Mouse (Mus musculus) spleen, adult 18-20 months (tissue): ENCODE measurements at regions not wholly inside any gene's neighbourhood (a gene's known extent, or its start where the extent isn't known, plus 50 kb on each side); places are given as distances from the start of the nearest gene placed in this dataset.

Source experiments
- DNase-seq, 2 experiments: peaks; one replicate each; pipeline ENCODE4 v3.0.0; 2022; ENCODE audit warnings: mixed read lengths in 2 of 2

DNA sequence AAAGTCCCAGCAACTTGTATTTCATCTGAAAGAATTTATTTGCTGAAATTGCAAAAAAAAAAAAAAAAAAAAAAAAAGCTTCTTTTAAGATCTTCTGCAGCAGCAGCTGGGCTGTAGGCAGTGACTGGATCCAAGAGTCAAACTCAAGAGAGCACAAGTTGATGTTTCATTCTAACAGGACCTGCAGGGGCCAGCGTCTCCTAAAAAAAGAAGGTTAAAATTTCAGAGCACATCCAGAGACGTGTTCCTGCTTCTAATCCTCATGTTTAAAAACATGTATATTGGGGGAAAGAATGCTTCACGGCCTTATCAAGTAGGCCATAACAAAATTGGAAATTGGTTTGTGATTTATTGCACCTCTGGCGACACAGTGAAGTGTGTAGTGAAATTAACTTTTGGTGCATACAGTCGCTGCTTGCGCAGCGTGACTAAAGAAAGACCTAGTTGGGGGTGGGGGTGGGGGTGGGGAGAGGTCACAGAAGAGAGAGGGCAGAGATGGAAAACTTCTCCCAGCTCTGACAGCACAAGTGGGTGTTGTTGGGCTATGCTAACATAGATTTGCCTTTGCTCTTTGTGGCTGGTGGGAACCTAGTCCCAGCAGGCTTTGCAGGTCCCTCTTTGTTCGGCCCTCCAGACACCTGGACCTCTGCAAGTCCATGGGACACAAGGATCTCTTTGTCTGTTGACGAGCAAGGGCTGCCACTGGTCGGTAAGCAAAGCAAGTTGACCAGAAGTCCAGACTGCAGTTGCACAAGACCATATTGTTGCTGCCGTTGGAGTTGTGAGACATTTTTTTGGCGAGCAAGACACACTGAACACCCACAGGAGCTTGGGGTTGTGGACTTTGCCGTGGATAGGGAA lies 155.7 kb upstream of the Slc30a5 start:
- DNase-seq = no peak

DNA sequence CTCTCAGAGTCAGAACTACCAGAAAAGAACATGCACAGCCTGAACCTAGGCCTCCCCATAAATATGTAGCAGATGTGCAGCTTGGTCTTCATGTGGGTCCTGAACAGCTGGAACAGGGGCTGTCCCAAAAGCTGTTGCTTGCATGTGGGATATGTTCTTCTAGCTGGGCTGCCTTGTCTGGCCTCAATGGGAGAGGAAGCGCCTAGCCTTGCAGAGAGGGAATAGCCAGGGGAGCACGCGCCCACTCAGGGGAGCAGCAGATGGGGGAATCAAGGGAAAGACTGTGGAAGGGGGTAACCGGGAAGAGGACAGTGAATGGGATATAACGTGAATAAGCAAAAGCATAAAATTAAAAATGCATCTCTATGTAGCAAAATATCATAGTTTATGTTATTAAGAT lies 154.9 kb upstream of the Slc30a5 start:
- DNase-seq = no peak

GRCm38 (mm10) chr13:100975741-100976140 lies 142.5 kb upstream of the Slc30a5 start:
- DNase-seq = no peak

- no peak for DNase-seq
Observed at GRCm38 (mm10) chr13:100971080-100972017, 138.1 kb upstream of the Slc30a5 start.

DNA sequence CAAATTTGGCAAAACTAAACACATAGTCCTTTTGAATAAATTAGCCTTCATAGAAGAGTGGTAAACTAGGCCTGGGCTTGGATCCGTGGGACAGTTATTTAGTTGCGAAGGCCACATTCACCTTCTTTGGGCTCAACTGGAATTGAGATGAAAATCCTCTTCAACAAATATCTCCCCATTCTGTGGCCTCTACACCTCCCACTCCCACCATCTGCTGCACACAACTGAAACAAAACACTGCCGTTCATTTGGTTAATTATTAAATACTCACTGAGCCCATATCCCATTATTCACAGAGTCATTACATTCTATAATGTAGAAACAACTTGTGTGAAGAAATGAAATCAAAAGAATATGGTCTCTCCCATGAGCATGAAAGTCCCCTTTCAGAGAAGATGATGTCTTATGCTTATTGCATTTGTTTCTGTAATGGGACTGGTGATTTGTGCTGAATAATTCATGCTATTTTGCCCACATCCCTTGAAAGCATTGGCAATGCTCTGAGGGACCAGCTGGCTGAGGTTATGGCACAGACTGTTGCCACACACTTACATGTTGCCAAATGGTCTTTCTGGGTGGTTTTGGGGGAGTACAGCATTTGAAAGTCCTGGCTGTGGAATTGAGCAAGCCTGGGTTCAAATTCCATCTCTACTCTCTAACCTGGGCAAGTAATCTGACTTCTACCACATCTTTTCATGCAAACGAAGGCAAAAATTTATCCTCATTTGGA lies 129.7 kb upstream of the Slc30a5 start:
- DNase-seq = no peak

- DNase-seq = no peak
Observed at GRCm38 (mm10) chr13:100954598-100955251, 121.5 kb upstream of the Slc30a5 start.

- DNase-seq = no peak
Observed at GRCm38 (mm10) chr13:100954106-100954505, 120.9 kb upstream of the Slc30a5 start.

DNA sequence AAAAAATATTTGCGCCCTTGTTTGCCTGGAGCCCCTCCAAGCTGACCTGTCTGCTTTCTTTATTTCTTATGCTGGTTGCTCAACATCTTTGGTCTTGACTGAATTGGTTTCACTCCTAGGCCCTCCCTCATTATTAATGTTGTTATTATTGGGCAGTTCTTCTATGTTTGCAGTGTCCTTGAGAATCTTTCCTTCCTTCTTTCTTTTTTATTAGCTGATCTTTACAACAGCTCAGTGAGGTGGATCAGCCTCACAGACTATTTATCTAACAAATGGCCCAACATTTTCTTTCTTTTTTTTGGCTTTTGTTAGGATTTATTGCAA lies 117.9 kb upstream of the Slc30a5 start:
- DNase-seq = no peak

DNA sequence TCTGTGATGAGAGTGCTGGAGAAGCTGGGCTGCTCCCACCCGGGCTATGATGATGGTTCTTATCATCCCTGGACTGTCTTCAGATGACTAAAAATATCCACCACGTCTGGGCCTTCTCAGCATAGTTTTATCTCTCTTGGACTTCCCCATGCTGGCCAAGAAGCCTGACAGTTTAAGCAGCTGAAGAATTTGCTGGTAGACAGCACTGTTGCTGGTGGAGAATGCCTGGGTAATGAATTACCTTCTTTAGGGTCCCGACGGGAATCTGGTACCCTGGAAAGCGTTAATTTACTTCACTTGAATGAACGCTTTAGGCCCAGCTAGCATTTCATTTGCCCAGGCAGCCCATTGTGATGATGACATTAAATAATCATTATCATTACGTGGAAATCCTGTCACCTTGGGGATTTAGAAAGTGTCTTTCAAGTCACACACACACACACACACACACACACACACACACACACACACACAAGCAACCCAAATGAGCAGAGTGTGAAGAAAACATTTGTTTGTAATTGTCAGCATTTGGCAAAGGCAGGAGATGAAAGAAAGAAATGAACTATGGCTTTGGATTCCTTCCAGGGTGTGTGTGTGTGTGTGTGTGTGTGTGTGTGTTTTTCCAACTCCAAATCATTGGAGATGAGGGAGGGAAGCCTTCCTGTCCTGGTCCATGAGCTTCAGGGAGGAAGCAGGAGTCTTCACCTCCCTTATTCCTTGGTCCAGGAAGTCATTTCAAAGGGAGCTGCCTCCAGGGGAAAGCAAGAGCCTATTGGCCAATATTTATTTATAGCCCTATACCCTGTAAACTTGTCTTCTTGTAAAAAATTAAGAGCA lies 117.3 kb upstream of the Slc30a5 start:
- no peak for DNase-seq

GRCm38 (mm10) chr13:100943206-100943848 lies 110.1 kb upstream of the Slc30a5 start:
- DNase-seq = no peak

DNA sequence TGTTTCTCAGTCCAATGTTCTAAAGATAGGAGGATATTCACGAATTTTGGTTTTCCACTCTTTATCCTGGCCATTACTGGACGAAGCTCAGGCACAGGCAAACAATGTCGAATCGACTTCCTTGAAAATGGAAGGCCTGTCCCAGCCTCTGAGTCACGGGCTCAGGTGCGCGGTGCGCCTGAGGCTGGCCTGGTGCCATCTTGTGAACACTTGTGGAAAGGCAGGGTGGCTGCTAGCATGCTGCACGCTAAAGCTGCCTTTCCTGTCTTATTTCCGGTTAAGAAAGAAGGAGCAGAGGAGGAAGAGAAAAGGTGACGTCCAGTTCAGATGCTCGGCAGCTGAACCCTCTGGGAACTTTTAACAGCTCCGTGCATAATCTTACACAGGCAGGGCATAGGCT lies 107.6 kb upstream of the Slc30a5 start:
- no peak for DNase-seq

- no peak for DNase-seq
Observed at GRCm38 (mm10) chr13:100939677-100940076, 106.5 kb upstream of the Slc30a5 start.

- DNase-seq = no peak
Observed at GRCm38 (mm10) chr13:100933265-100933664, 100.0 kb upstream of the Slc30a5 start.

DNA sequence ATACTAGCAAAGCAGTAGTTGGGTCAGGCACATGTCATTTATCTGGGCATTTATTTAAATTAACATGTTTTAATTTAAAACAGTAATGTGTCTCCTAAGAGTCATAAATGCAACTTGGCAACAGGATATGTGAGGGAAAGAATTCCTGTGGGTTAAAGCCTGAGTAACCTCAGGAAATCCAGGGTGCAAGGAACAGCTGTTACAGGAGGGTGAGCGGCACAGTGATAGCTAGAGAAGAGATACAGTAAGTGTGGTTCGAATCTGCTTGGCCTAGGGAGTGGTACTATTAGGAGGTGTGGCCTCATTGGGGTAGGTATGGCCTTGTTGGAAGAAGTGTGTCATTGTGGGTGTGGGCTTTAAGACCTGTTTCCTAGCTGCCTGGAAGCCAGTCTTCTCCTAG lies 66.3 kb upstream of the Slc30a5 start:
- DNase-seq = no peak

GRCm38 (mm10) chr13:100893871-100894270 lies 60.6 kb upstream of the Slc30a5 start:
- DNase-seq = no peak

GRCm38 (mm10) chr13:100893096-100893495 lies 59.9 kb upstream of the Slc30a5 start:
- no peak for DNase-seq

DNA sequence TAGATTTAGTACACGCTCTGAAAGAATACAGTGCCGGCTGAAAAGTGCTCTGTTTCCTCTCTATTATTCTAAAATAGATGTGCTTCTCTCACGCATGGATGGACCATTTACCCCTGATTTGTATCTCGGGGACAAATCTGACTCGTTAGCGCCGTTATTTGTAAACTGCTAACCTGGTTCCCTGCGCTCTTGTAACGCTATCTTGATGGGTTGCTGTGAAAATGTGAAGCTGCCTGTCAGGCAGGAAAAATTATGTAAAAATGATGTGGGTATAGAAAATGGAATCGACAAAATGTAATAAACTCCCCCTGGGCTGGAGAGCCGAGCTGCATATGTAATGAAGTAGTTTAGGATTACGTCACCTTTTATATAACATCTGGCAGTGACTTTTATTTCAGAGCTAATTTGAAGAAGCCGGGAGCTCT lies 59.4 kb upstream of the Slc30a5 start:
- no peak for DNase-seq

DNA sequence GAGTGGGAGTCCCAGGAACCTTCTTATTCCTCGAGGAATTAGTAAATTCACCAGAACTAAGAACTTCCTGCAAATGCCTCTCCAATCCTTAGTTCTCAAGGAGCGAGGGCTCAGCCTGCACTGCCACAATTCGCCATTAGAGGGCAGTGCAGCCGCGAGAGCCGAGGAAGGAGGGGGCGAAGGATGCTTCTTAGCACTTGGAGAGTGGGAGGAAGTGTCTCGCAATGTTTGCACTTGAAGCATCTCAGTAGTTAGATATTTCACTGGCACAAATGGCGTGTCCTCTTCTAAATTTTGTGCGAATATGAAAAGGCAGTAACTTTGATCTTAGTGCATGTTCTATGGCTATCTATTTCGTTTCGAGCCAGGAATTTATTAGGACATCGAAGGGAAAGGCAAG lies 59.0 kb upstream of the Slc30a5 start:
- peak; percentile 20 to 57 for DNase-seq

- no peak for DNase-seq
Observed at GRCm38 (mm10) chr13:100890457-100890856, 57.2 kb upstream of the Slc30a5 start.

GRCm38 (mm10) chr13:100888481-100888880 lies 55.3 kb upstream of the Slc30a5 start:
- no peak for DNase-seq

- DNase-seq = no peak
Observed at GRCm38 (mm10) chr13:100883711-100884110, 50.5 kb upstream of the Slc30a5 start.
